Mouse (Mus musculus) heart, adult 2 months (tissue): ENCODE results near the gene Aox4.

Experiments used
- CTCF ChIP-seq: fragments of 200-600 bp; IDR thresholded peaks from 2 replicates; pipeline ENCODE4 v1.8.1; 2022; ENCODE audit warnings: antibody characterized with exemption, mild to moderate bottlenecking, moderate library complexity
- EP300 ChIP-seq: fragments of 200-500 bp; IDR thresholded peaks from 2 replicates; pipeline ENCODE4 v1.6.1; 2011; ENCODE audit warnings: low read depth, low read length, control low read depth; ENCODE audit not compliant: insufficient read depth

DNA sequence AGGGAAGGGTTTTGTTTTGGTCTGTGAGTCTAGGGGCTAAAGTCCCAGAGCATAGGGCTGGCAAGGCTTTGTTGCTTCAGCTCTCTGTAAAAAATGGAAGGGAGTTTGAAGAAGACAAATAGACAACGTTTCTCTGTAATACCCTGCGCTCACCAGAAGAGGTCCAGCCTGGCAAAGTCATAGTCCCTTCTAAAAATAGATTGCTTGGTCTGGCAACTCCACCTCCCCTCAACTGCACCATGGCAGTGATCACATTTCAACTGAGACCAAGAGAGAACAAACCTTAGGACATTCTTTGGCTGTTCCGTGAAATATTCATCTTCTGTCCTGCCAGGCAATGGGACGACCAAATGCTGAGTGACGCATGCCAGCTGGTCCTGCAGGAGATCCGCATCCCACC lies 30.1 kb downstream of the Aox4 start:
- peak; percentile 62 for TF ChIP-seq CTCF
- no peak for TF ChIP-seq EP300
